ENCODE assay signal across 23 mouse cellular contexts in genomic region chr12:77067938-77068337, GRCm38 (mm10).
A peak's percentile ranks its signal among the peaks of the same experiment; 100 is the strongest.
DNase-seq lines count a peak whose midpoint lies in the region; ATAC-seq and TF ChIP-seq lines count a peak whose summit lies in the region.
"Had no signal": no experiment of that assay in that cellular context is flagged by ENCODE, and none has a peak within 500 bp of the region (broad histone marks: within the 10 kb centered on the region; RNA-seq: fewer than 3 reads in every experiment).

No protein-coding gene starts in this region.

- peak overlapping the region; percentile 83 for H3K9ac ChIP-seq in MEL (ENCODE audit: control insufficient read depth, low read depth, low read length, poor library complexity, severe bottlenecking)

- TF ChIP-seq RAD21 in MEL (IDR thresholded peaks at IDR 0.05; ENCODE audit: low read depth, low read length), result no peak

- H3K4me1 ChIP-seq in megakaryocyte, embryonic 14.5 days, result peaks cover 100% of the 10 kb centered on the region
- H3K4me1 ChIP-seq in G1E (ENCODE audit: insufficient read depth, low read depth, low read length) (peaks cover 87% of the 10 kb centered on the region), MEL (ENCODE audit: control insufficient read depth in 1 of 2, insufficient read depth in 2 of 2, low read length in 2 of 2) (peaks cover 40% of the 10 kb centered on the region in 2 experiments)

- no peaks in the 10 kb centered on the region for H3K27me3 ChIP-seq in megakaryocyte, embryonic 14.5 days (replicated peaks)
- no peaks in the 10 kb centered on the region for H3K27me3 ChIP-seq in G1E (ENCODE audit: insufficient read depth, low read length)
- no peaks in the 10 kb centered on the region for H3K27me3 ChIP-seq in MEL (ENCODE audit: control insufficient read depth in 1 of 2, insufficient read depth in 2 of 2, low read length in 2 of 2)
- H3K27me3 ChIP-seq: CH12.LX, Patski had no signal

- peak in 1 of 2 experiments; percentile 36; a peak in 1 of 4 replicates for TF ChIP-seq POLR2A in MEL (IDR thresholded peaks at IDR 0.05; ENCODE audit: control insufficient read depth in 1 of 2, insufficient read depth in 1 of 2, low read depth in 1 of 2, low read length in 2 of 2, poor library complexity in 1 of 2)

- ATAC-seq in megakaryocyte, adult 5-6 weeks (ENCODE audit: poor library complexity, severe bottlenecking), result no peak
- ATAC-seq in G1E (ENCODE audit: extremely low read depth, insufficient number of reproducible peaks, low FRiP score, poor library complexity, severe bottlenecking), result peak; percentile 41
- ATAC-seq: activated CD4-positive, CD25-positive, alpha-beta regulatory T cell, adult 4 months; CD4-positive, CD25-positive, alpha-beta regulatory T cell, adult 4 months; Patski had no signal

- peak overlapping the region; percentile 67 for H3K4me3 ChIP-seq in megakaryocyte, embryonic 14.5 days (replicated peaks)
- H3K4me3 ChIP-seq in G1E (ENCODE audit: low read depth, low read length) (peak overlapping the region; percentile 51; the same call in 1 of the 2 replicates), MEL (ENCODE audit: control insufficient read depth in 1 of 2, insufficient read depth in 1 of 2, low read depth in 2 of 2, low read length in 2 of 2) (peak overlapping the region; percentile 31 to 48)

- TF ChIP-seq CTCF in G1E (IDR thresholded peaks at IDR 0.05; ENCODE audit: low read depth, low read length) (no peak), MEL (IDR thresholded peaks at IDR 0.05 in 2 of 3, conservative IDR thresholded peaks at IDR 0.05 in 1 of 3; ENCODE audit: control insufficient read depth in 1 of 3, insufficient read depth in 1 of 3, low read depth in 2 of 3, low read length in 3 of 3, poor library complexity in 1 of 3, severe bottlenecking in 1 of 3) (0 out of 6 replicates have a peak, but pooled peaks of 1 of the 3 experiments have one; percentile 5)

- no peak for TF ChIP-seq EP300 in MEL (IDR thresholded peaks at IDR 0.05; ENCODE audit: low read depth in 1 of 2, low read length in 2 of 2)

- H3K9me3 ChIP-seq in megakaryocyte, embryonic 14.5 days, result no peaks in the 10 kb centered on the region
- H3K9me3 ChIP-seq in G1E (replicated peaks) (no peaks in the 10 kb centered on the region; the same call in 1 of the 2 replicates), MEL (replicated peaks; ENCODE audit: insufficient read depth, low read length) (no peaks in the 10 kb centered on the region)

- H3K36me3 ChIP-seq in megakaryocyte, embryonic 14.5 days (replicated peaks; ENCODE audit: low read length), result peaks cover 19% of the 10 kb centered on the region
- H3K36me3 ChIP-seq in G1E (replicated peaks) (peaks cover 8% of the 10 kb centered on the region), MEL (ENCODE audit: control insufficient read depth in 1 of 2, insufficient read depth in 2 of 2, low read length in 2 of 2) (peaks cover 0 to 67% of the 10 kb centered on the region in 2 experiments; a peak in 2 of 4 replicates)

- H3K27ac ChIP-seq in MEL (ENCODE audit: control insufficient read depth, low read depth, low read length), result peak overlapping the region; percentile 96

- DNase-seq in testis, postnatal 14 days (ENCODE audit: low spot score), result peak; percentile 41
- no peak for DNase-seq in testis, postnatal 10 days (ENCODE audit: low spot score)
- DNase-seq in G1E (ENCODE audit: low spot score) (no peak), MEL (ENCODE audit: low read depth, low spot score) (peak; percentile 80)
- DNase-seq in frontal cortex, postnatal 25 days (ENCODE audit: low spot score in 2 of 2), result no peak
- no peak for DNase-seq in gastrocnemius, postnatal 10 days
- DNase-seq: adrenal gland, adult 2 months; adrenal gland, adult 8-10 months; adrenal gland, postnatal 10 days; adrenal gland, postnatal 14 days; adrenal gland, postnatal 25 days; adrenal gland, postnatal 36 days; B cell, adult 2 months; cerebellum, adult 11 months; cerebellum, adult 11-12 months; cerebellum, adult 18-20 months; cerebellum, adult 2 months had no signal

- H3K79me2 ChIP-seq in MEL (ENCODE audit: control insufficient read depth, insufficient read depth, low read length, poor library complexity), result peaks cover 6% of the 10 kb centered on the region; the same call in 1 of the 2 replicates

TF ChIP-seq in MEL, 35 proteins besides CTCF, POLR2A, EP300 and RAD21:
- TF ChIP-seq TAL1 (IDR thresholded peaks at IDR 0.05; ENCODE audit: low read length) (0 out of 2 replicates have a peak, but pooled peaks have one; percentile 8), TBP (IDR thresholded peaks at IDR 0.05; ENCODE audit: low read depth, low read length) (peak; percentile 80), ZC3H11A (IDR thresholded peaks at IDR 0.05; ENCODE audit: low read depth, low read length) (no peak), GATA1 (IDR thresholded peaks at IDR 0.05; ENCODE audit: low read depth, low read length) (peak; percentile 95)

Comparison
In these comparisons a context has a peak if more than half of its experiments do, and no peak if none do; other contexts are left out.
1. DNase-seq: peak in testis, postnatal 14 days (single experiment) and MEL (single experiment); none in testis, postnatal 10 days (single experiment), G1E (single experiment), frontal cortex, postnatal 25 days (0 of 2) and gastrocnemius, postnatal 10 days (single experiment).
2. Peak in every context shown above with its lines, with median percentiles within 50 percentile points of each other: H3K4me3 ChIP-seq.